In the genomic region with DNA sequence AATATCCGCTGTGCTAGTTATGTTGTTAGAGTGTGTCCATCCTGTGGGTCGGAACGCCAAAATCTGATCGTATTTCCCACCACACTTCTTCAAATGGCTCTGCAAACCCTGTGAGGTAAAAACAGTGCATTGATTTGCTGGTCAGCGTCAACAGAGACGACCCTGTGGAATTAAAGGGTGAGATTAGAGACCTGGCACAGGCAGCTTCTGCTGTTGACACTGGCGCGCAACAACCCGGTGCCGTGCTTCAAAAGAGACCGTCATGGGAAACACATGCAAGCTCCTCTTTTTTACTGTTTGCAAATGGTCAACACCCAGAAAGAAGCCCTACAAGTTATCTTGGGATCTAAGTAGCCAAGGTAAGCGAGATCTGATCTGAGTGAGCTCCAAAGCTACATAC, we compare ENCODE assay signal across 16 mouse cellular contexts.
"Had no signal": no experiment of that assay in that cellular context is flagged by ENCODE, and none has a peak within 500 bp of the region (broad histone marks: within the 10 kb centered on the region; RNA-seq: fewer than 3 reads in every experiment).

No protein-coding gene starts in this region.

- H3K4me3 ChIP-seq: neural tube, embryonic 13.5 days; neural tube, embryonic 15.5 days; stomach, embryonic 15.5 days had no signal

- H3K9me3 ChIP-seq: neural tube, embryonic 13.5 days; neural tube, embryonic 15.5 days; stomach, embryonic 15.5 days had no signal

- H3K4me2 ChIP-seq: neural tube, embryonic 13.5 days; neural tube, embryonic 15.5 days; stomach, embryonic 15.5 days had no signal

- H3K9ac ChIP-seq: neural tube, embryonic 13.5 days; neural tube, embryonic 15.5 days; stomach, embryonic 15.5 days had no signal

- H3K4me1 ChIP-seq: neural tube, embryonic 13.5 days; neural tube, embryonic 15.5 days had no signal

- H3K27me3 ChIP-seq: neural tube, embryonic 13.5 days; neural tube, embryonic 15.5 days; stomach, embryonic 15.5 days had no signal

- DNase-seq: retina, postnatal 1 day; right cerebral cortex, adult 18-20 months; right cerebral cortex, postnatal 14 days; right cerebral cortex, postnatal 25 days; right cerebral cortex, postnatal 4 days; spleen, adult 18-20 months; thymus, adult 18-20 months; thymus, adult 2 months; thymus, postnatal 14 days; thymus, postnatal 25 days; thymus, postnatal 36 days; thymus, postnatal 4 days had no signal

- H3K27ac ChIP-seq: neural tube, embryonic 13.5 days; neural tube, embryonic 15.5 days; stomach, embryonic 15.5 days; stomach, postnatal 0 days had no signal
